Mouse (Mus musculus): ENCODE data around the gene Ly6g5c. TPM values are rescaled to one million over a fixed set of nuclear protein-coding genes. Genes with fewer than 3 reads are reported as not detected.

Ly6g5c gene
- polyA plus RNA-seq, 1 experiment from 2014 or later = not detected

DNA sequence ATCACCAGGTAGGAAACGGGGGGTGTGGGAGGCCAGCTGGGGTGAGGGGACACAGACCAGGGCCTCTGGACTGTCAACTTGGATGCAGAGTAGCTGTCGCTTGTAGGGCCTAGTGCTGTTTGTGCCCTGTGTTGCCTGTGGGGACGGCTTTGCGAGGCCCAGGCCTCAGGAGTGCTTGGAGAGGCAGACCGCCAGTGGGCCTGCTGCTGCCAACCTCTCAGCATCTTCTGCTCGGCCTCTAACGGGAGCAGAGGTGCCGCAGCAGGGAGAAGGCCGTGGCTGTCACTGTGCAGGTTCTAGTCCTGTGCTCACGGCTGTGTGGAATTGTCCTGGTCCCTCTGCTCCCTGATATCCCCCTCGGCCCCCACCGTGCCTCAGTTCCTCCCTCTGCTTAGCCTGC lies 11.5 kb upstream of the Ly6g5c start:
- Histone ChIP-seq H3K27ac (ENCODE audit: low read length) (no peak overlapping the region), H3K9me3 (ENCODE audit: low read length) (no peaks in the 10 kb centered on the region), H3K36me3 (ENCODE audit: insufficient read depth, low read length) (peaks cover 41% of the 10 kb centered on the region), H3K4me1 (ENCODE audit: insufficient read depth, low read depth, low read length) (no peaks in the 10 kb centered on the region), H3K4me2 (replicated peaks; ENCODE audit: low read depth, low read length) (no peak overlapping the region), H3K4me3 (ENCODE audit: low read depth, low read length) (no peak overlapping the region), H3K9ac (replicated peaks; ENCODE audit: low read depth) (no peak overlapping the region), H3K27me3 (replicated peaks; ENCODE audit: insufficient read depth, low read length) (no peaks in the 10 kb centered on the region)
- WGBS = 88% methylated on average over 11 of the region's 12 CpGs
- DNase-seq (ENCODE audit: low spot score) (no peak), ATAC-seq (no peak)
- TF ChIP-seq CTCF (IDR thresholded peaks at IDR 0.05) (no peak), EP300 (IDR thresholded peaks at IDR 0.05) (no peak)

DNA sequence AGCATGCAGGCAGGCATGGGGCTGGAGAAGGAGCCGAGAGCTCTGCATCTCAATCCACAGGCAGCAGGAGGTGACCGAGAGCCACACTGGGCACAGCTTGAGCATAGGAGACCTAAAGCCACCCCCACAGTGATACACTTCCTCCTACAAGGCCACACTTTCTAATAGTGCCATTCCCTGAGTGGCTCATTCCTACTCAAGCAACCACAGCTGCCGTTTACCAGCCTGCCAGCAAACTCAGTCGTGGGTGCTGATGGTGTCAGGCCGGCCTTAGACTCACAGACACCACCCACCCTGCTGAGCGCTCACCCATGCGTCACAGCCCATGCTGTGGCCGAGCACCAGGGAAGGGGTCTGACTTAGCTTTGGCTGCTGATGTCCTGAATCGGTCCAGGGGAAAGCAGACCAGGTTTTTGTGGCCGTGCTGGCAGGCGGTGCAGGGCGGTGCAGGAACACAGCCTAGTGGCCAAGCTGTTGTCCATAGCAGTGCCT lies 10.9 kb upstream of the Ly6g5c start:
- no peak overlapping the region for H3K27ac ChIP-seq (ENCODE audit: low read length)
- DNase-seq (ENCODE audit: low spot score) (no peak), ATAC-seq (no peak)
- H3K4me1 ChIP-seq (ENCODE audit: insufficient read depth, low read depth, low read length) = no peaks in the 10 kb centered on the region
- peaks cover 45% of the 10 kb centered on the region for H3K36me3 ChIP-seq (ENCODE audit: insufficient read depth, low read length)
- H3K9me3 ChIP-seq (ENCODE audit: low read length) = no peaks in the 10 kb centered on the region
- no peak overlapping the region for H3K4me2 ChIP-seq (replicated peaks; ENCODE audit: low read depth, low read length)
- TF ChIP-seq EP300 (IDR thresholded peaks at IDR 0.05) = no peak
- no peak for TF ChIP-seq CTCF (IDR thresholded peaks at IDR 0.05)
- H3K27me3 ChIP-seq (replicated peaks; ENCODE audit: insufficient read depth, low read length) = no peaks in the 10 kb centered on the region
- no peak overlapping the region for H3K9ac ChIP-seq (replicated peaks; ENCODE audit: low read depth)
- WGBS = 88% methylated on average over 12 of the region's 12 CpGs
- H3K4me3 ChIP-seq (ENCODE audit: low read depth, low read length) = no peak overlapping the region

DNA sequence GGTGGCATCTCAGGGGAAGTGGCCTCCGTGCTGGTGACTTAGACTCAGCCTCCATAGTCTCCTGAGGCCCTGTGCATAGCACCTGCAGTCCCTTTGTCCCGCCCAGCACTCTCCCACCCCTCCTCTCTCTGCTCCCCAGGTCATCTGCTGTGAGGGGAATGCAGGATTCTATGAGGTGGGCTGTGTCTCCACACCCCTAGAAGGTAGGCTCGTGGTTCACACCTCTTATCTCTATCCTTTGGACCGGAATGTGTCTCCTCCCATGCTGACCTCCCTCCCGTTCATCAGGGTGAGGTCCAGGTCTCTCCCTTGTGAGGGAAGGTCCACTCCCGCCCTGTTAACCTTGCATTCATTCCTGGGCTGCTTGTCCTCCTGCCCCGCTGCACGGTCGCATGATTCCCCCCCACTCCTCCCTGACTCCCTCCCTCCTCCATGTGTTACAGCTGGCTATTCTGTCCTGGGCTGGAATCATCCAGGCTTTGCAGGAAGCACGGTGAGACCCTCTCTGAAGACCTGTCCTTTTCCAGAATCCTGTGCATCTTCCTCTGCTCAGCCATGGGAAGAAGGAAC lies 7.8 kb upstream of the Ly6g5c start:
- no peak for DNase-seq (ENCODE audit: low spot score)
- 63% methylated on average over 10 of the region's 10 CpGs for WGBS
- no peak for TF ChIP-seq EP300 (IDR thresholded peaks at IDR 0.05)
- TF ChIP-seq CTCF (IDR thresholded peaks at IDR 0.05) = no peak

DNA sequence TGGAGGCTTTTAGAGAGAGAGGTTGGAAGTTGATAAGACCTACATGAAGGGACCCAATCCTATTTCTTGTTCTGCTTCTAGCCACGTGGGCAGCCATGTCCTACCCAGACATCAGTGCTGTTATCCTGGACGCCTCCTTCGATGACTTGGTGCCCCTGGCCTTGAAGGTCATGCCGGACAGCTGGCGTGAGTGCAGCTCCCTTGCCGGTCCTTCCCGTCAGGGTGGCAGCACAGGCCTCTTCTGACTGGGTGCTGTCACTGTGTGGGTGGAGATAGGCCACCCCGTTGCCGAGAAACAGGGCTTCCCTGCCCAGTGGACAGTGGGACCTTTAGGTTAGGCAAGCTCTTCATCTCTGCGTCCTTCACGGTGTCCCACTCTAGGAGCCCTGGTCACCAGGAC lies 6.9 kb upstream of the Ly6g5c start:
- ATAC-seq (no peak), DNase-seq (ENCODE audit: low spot score) (no peak)
- no peaks in the 10 kb centered on the region for H3K27me3 ChIP-seq (replicated peaks; ENCODE audit: insufficient read depth, low read length)
- H3K9ac ChIP-seq (replicated peaks; ENCODE audit: low read depth) = no peak overlapping the region
- no peak for TF ChIP-seq EP300 (IDR thresholded peaks at IDR 0.05)
- no peaks in the 10 kb centered on the region for H3K4me1 ChIP-seq (ENCODE audit: insufficient read depth, low read depth, low read length)
- H3K9me3 ChIP-seq (ENCODE audit: low read length) = no peaks in the 10 kb centered on the region
- H3K36me3 ChIP-seq (ENCODE audit: insufficient read depth, low read length) = peaks cover 46% of the 10 kb centered on the region
- no peak overlapping the region for H3K4me3 ChIP-seq (ENCODE audit: low read depth, low read length)
- H3K4me2 ChIP-seq (replicated peaks; ENCODE audit: low read depth, low read length) = no peak overlapping the region
- WGBS = 81% methylated on average over 11 of the region's 11 CpGs
- no peak overlapping the region for H3K27ac ChIP-seq (ENCODE audit: low read length)

More for the DNA sequence above, 7.8 kb upstream of the Ly6g5c start:
- Histone ChIP-seq H3K4me2 (replicated peaks; ENCODE audit: low read depth, low read length) (no peak overlapping the region), H3K36me3 (ENCODE audit: insufficient read depth, low read length) (peaks cover 48% of the 10 kb centered on the region), H3K9me3 (ENCODE audit: low read length) (no peaks in the 10 kb centered on the region), H3K9ac (replicated peaks; ENCODE audit: low read depth) (no peak overlapping the region), H3K27ac (ENCODE audit: low read length) (no peak overlapping the region), H3K27me3 (replicated peaks; ENCODE audit: insufficient read depth, low read length) (no peaks in the 10 kb centered on the region), H3K4me3 (ENCODE audit: low read depth, low read length) (no peak overlapping the region), H3K4me1 (ENCODE audit: insufficient read depth, low read depth, low read length) (no peaks in the 10 kb centered on the region)
- no peak for ATAC-seq

DNA sequence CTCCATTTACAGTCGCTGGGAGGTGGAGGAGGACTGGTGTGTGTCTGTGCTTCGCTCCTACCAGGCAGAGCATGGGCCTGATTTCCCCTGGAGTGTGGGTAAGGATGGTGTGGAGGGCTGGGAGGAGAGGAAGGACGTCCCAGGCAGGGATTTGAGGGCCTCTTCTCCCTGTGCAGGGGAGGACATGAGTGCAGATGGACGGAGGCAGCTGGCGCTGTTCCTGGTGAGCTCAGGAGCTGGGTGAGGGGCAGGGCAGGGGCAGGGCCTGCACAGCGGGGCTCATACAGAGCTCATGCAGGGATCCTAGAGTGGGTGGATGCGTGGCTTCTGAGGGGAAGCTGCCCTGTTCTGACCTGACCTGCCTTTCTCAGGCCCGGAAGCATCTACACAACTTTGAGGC lies 5.8 kb upstream of the Ly6g5c start:
- Histone ChIP-seq H3K4me3 (ENCODE audit: low read depth, low read length) (no peak overlapping the region), H3K9me3 (ENCODE audit: low read length) (no peaks in the 10 kb centered on the region), H3K27me3 (replicated peaks; ENCODE audit: insufficient read depth, low read length) (no peaks in the 10 kb centered on the region), H3K36me3 (ENCODE audit: insufficient read depth, low read length) (peaks cover 35% of the 10 kb centered on the region), H3K4me1 (ENCODE audit: insufficient read depth, low read depth, low read length) (no peaks in the 10 kb centered on the region), H3K27ac (ENCODE audit: low read length) (no peak overlapping the region), H3K4me2 (replicated peaks; ENCODE audit: low read depth, low read length) (no peak overlapping the region), H3K9ac (replicated peaks; ENCODE audit: low read depth) (no peak overlapping the region)
- no peak for ATAC-seq
- WGBS = 68% methylated on average over 8 of the region's 8 CpGs
- TF ChIP-seq CTCF (IDR thresholded peaks at IDR 0.05) (no peak), EP300 (IDR thresholded peaks at IDR 0.05) (no peak)
- no peak for DNase-seq (ENCODE audit: low spot score)

DNA sequence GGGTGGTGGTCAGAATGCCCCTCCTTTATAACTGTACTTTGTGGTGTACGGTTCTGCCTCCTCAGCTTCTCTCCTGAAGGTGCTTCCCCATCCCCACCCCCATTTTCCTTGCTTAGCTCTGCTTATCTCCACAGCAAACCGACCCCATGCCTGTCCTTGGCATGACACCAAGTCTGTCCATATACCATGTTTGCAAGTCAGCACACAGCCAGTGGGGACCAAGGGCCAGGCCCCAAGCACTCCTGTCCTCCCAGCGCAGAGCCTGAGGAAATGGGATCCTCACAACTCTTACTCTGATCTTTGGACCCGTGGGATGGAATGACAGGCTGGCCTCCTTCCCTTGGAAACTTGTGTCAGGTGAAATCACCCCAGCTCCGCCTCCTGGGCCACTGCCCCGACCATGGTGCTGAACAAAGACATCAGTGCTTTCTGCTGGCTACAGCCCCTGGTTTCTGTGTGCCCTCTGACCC lies 4.8 kb upstream of the Ly6g5c start:
- peaks cover 27% of the 10 kb centered on the region; the same call in 1 of the 2 replicates for H3K36me3 ChIP-seq (ENCODE audit: insufficient read depth, low read length)
- H3K4me2 ChIP-seq (replicated peaks; ENCODE audit: low read depth, low read length) = no peak overlapping the region
- no peaks in the 10 kb centered on the region for H3K9me3 ChIP-seq (ENCODE audit: low read length)
- no peak overlapping the region for H3K9ac ChIP-seq (replicated peaks; ENCODE audit: low read depth)
- no peak for DNase-seq (ENCODE audit: low spot score)
- no peak overlapping the region for H3K27ac ChIP-seq (ENCODE audit: low read length)
- no peaks in the 10 kb centered on the region for H3K4me1 ChIP-seq (ENCODE audit: insufficient read depth, low read depth, low read length)
- TF ChIP-seq EP300 (IDR thresholded peaks at IDR 0.05) (no peak), CTCF (IDR thresholded peaks at IDR 0.05) (no peak)
- no peaks in the 10 kb centered on the region for H3K27me3 ChIP-seq (replicated peaks; ENCODE audit: insufficient read depth, low read length)
- 58% methylated on average over 6 of the region's 6 CpGs for WGBS
- no peak overlapping the region for H3K4me3 ChIP-seq (ENCODE audit: low read depth, low read length)
- no peak for ATAC-seq

Measured in lung, postnatal 0 days (tissue).